Mouse (Mus musculus): Measurements from ENCODE around the gene Ccdc30. TPM values are rescaled to one million over a fixed set of nuclear protein-coding genes. Genes with fewer than 3 reads are reported as not detected.
"Not testable (repeated sequence)": the region's sequence is repeated elsewhere in the genome, so short reads cannot be mapped to it uniquely, and the experiment has no call there.

Gene Ccdc30
- total and polyA plus RNA-seq, 3 experiments = not detected

- Histone ChIP-seq H3K4me3 (ENCODE audit: control insufficient read depth in 1 of 2, insufficient read depth in 1 of 2, low read depth in 2 of 2, low read length in 2 of 2) (no peak overlapping the region), H3K4me1 (ENCODE audit: control insufficient read depth in 1 of 2, insufficient read depth in 2 of 2, low read length in 2 of 2) (peaks cover 25 to 27% of the 10 kb centered on the region in 2 experiments), H3K9me3 (replicated peaks; ENCODE audit: insufficient read depth, low read length) (no peaks in the 10 kb centered on the region), H3K79me2 (ENCODE audit: control insufficient read depth, insufficient read depth, low read length, poor library complexity) (peaks cover 49% of the 10 kb centered on the region), H3K27me3 (ENCODE audit: control insufficient read depth in 1 of 2, insufficient read depth in 2 of 2, low read length in 2 of 2) (no peaks in the 10 kb centered on the region), H3K9ac (ENCODE audit: control insufficient read depth, low read depth, low read length, poor library complexity, severe bottlenecking) (no peak overlapping the region), H3K27ac (ENCODE audit: control insufficient read depth, low read depth, low read length) (peak overlapping the region; percentile 61), H3K36me3 (ENCODE audit: control insufficient read depth in 1 of 2, insufficient read depth in 2 of 2, low read length in 2 of 2) (peaks cover 63 to 64% of the 10 kb centered on the region in 2 experiments)
- DNase-seq (ENCODE audit: low read depth, low spot score) = no peak
- no peak for TF ChIP-seq SMC3 (IDR thresholded peaks at IDR 0.05; ENCODE audit: low read depth, low read length)
- no peak for TF ChIP-seq POLR2AphosphoS5 (IDR thresholded peaks at IDR 0.05; ENCODE audit: borderline replicate concordance, low read depth, low read length)
- TF ChIP-seq CHD2 (IDR thresholded peaks at IDR 0.05; ENCODE audit: low read length) = no peak
- no peak for TF ChIP-seq MEF2A (IDR thresholded peaks at IDR 0.05; ENCODE audit: extremely low read depth, insufficient replicate concordance, low read depth, low read length, poor library complexity, severe bottlenecking)
- no peak for TF ChIP-seq USF1 (IDR thresholded peaks at IDR 0.05; ENCODE audit: low read depth, low read length)
- no peak for TF ChIP-seq MAX (IDR thresholded peaks at IDR 0.05; ENCODE audit: low read length)
- TF ChIP-seq USF2 (IDR thresholded peaks at IDR 0.05; ENCODE audit: borderline replicate concordance in 1 of 2, insufficient read depth in 1 of 2, low read depth in 1 of 2, low read length in 2 of 2) = no peak
- no peak for TF ChIP-seq TBP (IDR thresholded peaks at IDR 0.05; ENCODE audit: low read depth, low read length)
- no peak for TF ChIP-seq ETS1 (IDR thresholded peaks at IDR 0.05; ENCODE audit: low read depth, low read length)
- TF ChIP-seq TCF12 (IDR thresholded peaks at IDR 0.05; ENCODE audit: low read depth, low read length) = no peak
- TF ChIP-seq CHD1 (IDR thresholded peaks at IDR 0.05; ENCODE audit: low read depth, low read length) = no peak
- TF ChIP-seq E2F4 (IDR thresholded peaks at IDR 0.05; ENCODE audit: borderline replicate concordance, low read depth, low read length) = no peak
- no peak for TF ChIP-seq POLR2AphosphoS2 (IDR thresholded peaks at IDR 0.05; ENCODE audit: low read length)
Observed at GRCm38 (mm10) chr4:119284861-119285260, 130.5 kb downstream of the Ccdc30 start.

GRCm38 (mm10) chr4:119278784-119279183 is 136.5 kb downstream of the Ccdc30 start:
- not testable (repeated sequence) for H3K9ac ChIP-seq (ENCODE audit: control insufficient read depth, low read depth, low read length, poor library complexity, severe bottlenecking); H3K4me3 ChIP-seq (ENCODE audit: control insufficient read depth in 1 of 2, insufficient read depth in 1 of 2, low read depth in 2 of 2, low read length in 2 of 2); DNase-seq (ENCODE audit: low read depth, low spot score); H3K27ac ChIP-seq (ENCODE audit: control insufficient read depth, low read depth, low read length); H3K27me3 ChIP-seq (ENCODE audit: control insufficient read depth in 1 of 2, insufficient read depth in 2 of 2, low read length in 2 of 2); H3K9me3 ChIP-seq (replicated peaks; ENCODE audit: insufficient read depth, low read length); H3K4me1 ChIP-seq (ENCODE audit: control insufficient read depth in 1 of 2, insufficient read depth in 2 of 2, low read length in 2 of 2)
- H3K36me3 ChIP-seq (ENCODE audit: control insufficient read depth in 1 of 2, insufficient read depth in 2 of 2, low read length in 2 of 2) = peaks cover 28 to 49% of the 10 kb centered on the region in 2 experiments
- H3K79me2 ChIP-seq (ENCODE audit: control insufficient read depth, insufficient read depth, low read length, poor library complexity) = peaks cover 11% of the 10 kb centered on the region; the same call in 1 of the 2 replicates

GRCm38 (mm10) chr4:119275726-119276125 is 139.6 kb downstream of the Ccdc30 start:
- no peak overlapping the region for H3K4me3 ChIP-seq (ENCODE audit: control insufficient read depth in 1 of 2, insufficient read depth in 1 of 2, low read depth in 2 of 2, low read length in 2 of 2)
- no peak overlapping the region for H3K9ac ChIP-seq (ENCODE audit: control insufficient read depth, low read depth, low read length, poor library complexity, severe bottlenecking)
- H3K9me3 ChIP-seq (replicated peaks; ENCODE audit: insufficient read depth, low read length) = no peaks in the 10 kb centered on the region
- H3K27me3 ChIP-seq (ENCODE audit: control insufficient read depth in 1 of 2, insufficient read depth in 2 of 2, low read length in 2 of 2) = no peaks in the 10 kb centered on the region
- H3K79me2 ChIP-seq (ENCODE audit: control insufficient read depth, insufficient read depth, low read length, poor library complexity) = no peaks in the 10 kb centered on the region
- H3K4me1 ChIP-seq (ENCODE audit: control insufficient read depth in 1 of 2, insufficient read depth in 2 of 2, low read length in 2 of 2) = no peaks in the 10 kb centered on the region
- no peak for TF ChIP-seq ZC3H11A (IDR thresholded peaks at IDR 0.05; ENCODE audit: low read depth, low read length)
- TF ChIP-seq TBP (IDR thresholded peaks at IDR 0.05; ENCODE audit: low read depth, low read length) = no peak
- no peak for TF ChIP-seq JUND (IDR thresholded peaks at IDR 0.05; ENCODE audit: low read depth, low read length)
- peak; percentile 59; the same call in 1 of the 2 replicates for TF ChIP-seq ZNF384 (IDR thresholded peaks at IDR 0.05; ENCODE audit: low read depth, low read length)
- TF ChIP-seq KAT2A (conservative IDR thresholded peaks at IDR 0.05; ENCODE audit: low read depth, low read length) = no peak
- no peak for TF ChIP-seq GABPA (IDR thresholded peaks at IDR 0.05; ENCODE audit: low read depth, low read length)
- TF ChIP-seq ZMIZ1 (IDR thresholded peaks at IDR 0.05; ENCODE audit: low read depth, low read length) = no peak
- no peak for TF ChIP-seq NELFE (IDR thresholded peaks at IDR 0.05; ENCODE audit: low read depth, low read length)
- no peak for TF ChIP-seq POLR2AphosphoS5 (IDR thresholded peaks at IDR 0.05; ENCODE audit: borderline replicate concordance, low read depth, low read length)
- 0 out of 2 replicates have a peak, but pooled peaks have one; percentile 70 for TF ChIP-seq POLR2AphosphoS2 (IDR thresholded peaks at IDR 0.05; ENCODE audit: low read length)
- no peak for TF ChIP-seq E2F4 (IDR thresholded peaks at IDR 0.05; ENCODE audit: borderline replicate concordance, low read depth, low read length)
- H3K36me3 ChIP-seq (ENCODE audit: control insufficient read depth in 1 of 2, insufficient read depth in 2 of 2, low read length in 2 of 2) = peaks cover 21 to 34% of the 10 kb centered on the region in 2 experiments
- no peak for DNase-seq (ENCODE audit: low read depth, low spot score)
- H3K27ac ChIP-seq (ENCODE audit: control insufficient read depth, low read depth, low read length) = no peak overlapping the region
